In genomic region chr10:83337159-83337951, GRCm38 (mm10) we compare ENCODE assay signal across 9 mouse cellular contexts. TPM values are rescaled to one million over a fixed set of nuclear protein-coding genes. Genes with fewer than 3 reads are reported as not detected.
DNase-seq lines count a peak whose midpoint lies in the region; ATAC-seq and TF ChIP-seq lines count a peak whose summit lies in the region.
"Had no signal": no experiment of that assay in that cellular context is flagged by ENCODE, and none has a peak within 500 bp of the region (broad histone marks: within the 10 kb centered on the region; RNA-seq: fewer than 3 reads in every experiment).

Gene Slc41a2, minus strand, starts transcription at chr10:83337882.

- H3K27ac ChIP-seq in thymus, adult 2 months (ENCODE audit: control insufficient read depth, insufficient read depth, low read length): no peak within 1 kb of the TSS
- H3K27ac ChIP-seq in embryonic facial prominence, embryonic 10.5 days (replicated peaks): peak within 1 kb of the TSS; percentile 66
- peak within 1 kb of the TSS; percentile 68; the same call in 1 of the 2 replicates for H3K27ac ChIP-seq in intestine, postnatal 0 days (ENCODE audit: low read depth, low read length)
- peak within 1 kb of the TSS; percentile 70 for H3K27ac ChIP-seq in limb, embryonic 10.5 days
- peak within 1 kb of the TSS; percentile 44 for H3K27ac ChIP-seq in midbrain, embryonic 12.5 days (replicated peaks)

- no peaks in the 10 kb centered on the region for H3K36me3 ChIP-seq in thymus, adult 2 months (ENCODE audit: control insufficient read depth, insufficient read depth, low read length)
- no peaks in the 10 kb centered on the region for H3K36me3 ChIP-seq in embryonic facial prominence, embryonic 10.5 days (replicated peaks)
- no peaks in the 10 kb centered on the region for H3K36me3 ChIP-seq in intestine, postnatal 0 days (ENCODE audit: control insufficient read depth, insufficient read depth)
- no peaks in the 10 kb centered on the region for H3K36me3 ChIP-seq in limb, embryonic 10.5 days
- H3K36me3 ChIP-seq in midbrain, embryonic 12.5 days: no peaks in the 10 kb centered on the region
- H3K36me3 ChIP-seq: G1E had no signal

- 2% methylated on average over 102 of the region's 102 CpGs for WGBS in thymus, adult 2 months
- WGBS in embryonic facial prominence, embryonic 10.5 days: under 1% methylated on average over 92 of the region's 102 CpGs
- WGBS in intestine, postnatal 0 days: under 1% methylated on average over 78 of the region's 102 CpGs
- WGBS in limb, embryonic 10.5 days: 1% methylated on average over 97 of the region's 102 CpGs
- WGBS in midbrain, embryonic 12.5 days: under 1% methylated on average over 69 of the region's 102 CpGs

- ATAC-seq in intestine, postnatal 0 days: peak; percentile 80
- peak; percentile 90 for ATAC-seq in midbrain, embryonic 12.5 days (ENCODE audit: low FRiP score, low read depth)

- H3K9me3 ChIP-seq in embryonic facial prominence, embryonic 10.5 days: no peaks in the 10 kb centered on the region
- H3K9me3 ChIP-seq in intestine, postnatal 0 days (ENCODE audit: control insufficient read depth): no peaks in the 10 kb centered on the region
- no peaks in the 10 kb centered on the region for H3K9me3 ChIP-seq in limb, embryonic 10.5 days (replicated peaks)
- no peaks in the 10 kb centered on the region for H3K9me3 ChIP-seq in midbrain, embryonic 12.5 days

- H3K4me1 ChIP-seq in thymus, adult 2 months (replicated peaks; ENCODE audit: control insufficient read depth, insufficient read depth, low read length): peaks cover 13% of the 10 kb centered on the region
- peaks cover 10% of the 10 kb centered on the region for H3K4me1 ChIP-seq in embryonic facial prominence, embryonic 10.5 days
- H3K4me1 ChIP-seq in intestine, postnatal 0 days (replicated peaks; ENCODE audit: control insufficient read depth, insufficient read depth, low read length): no peaks in the 10 kb centered on the region
- H3K4me1 ChIP-seq in limb, embryonic 10.5 days: peaks cover 10% of the 10 kb centered on the region
- no peaks in the 10 kb centered on the region for H3K4me1 ChIP-seq in midbrain, embryonic 12.5 days

- H3K27me3 ChIP-seq in thymus, adult 2 months (ENCODE audit: control insufficient read depth, insufficient read depth, low read length): peaks cover 10% of the 10 kb centered on the region; the same call in 1 of the 2 replicates
- H3K27me3 ChIP-seq in embryonic facial prominence, embryonic 10.5 days (replicated peaks; ENCODE audit: low read depth, poor library complexity, severe bottlenecking): peaks cover 77% of the 10 kb centered on the region
- peaks cover 36% of the 10 kb centered on the region; the same call in 1 of the 2 replicates for H3K27me3 ChIP-seq in intestine, postnatal 0 days (replicated peaks; ENCODE audit: control insufficient read depth, insufficient read depth, low read length)
- H3K27me3 ChIP-seq in limb, embryonic 10.5 days (ENCODE audit: low read depth, poor library complexity, severe bottlenecking): peaks cover 71% of the 10 kb centered on the region
- H3K27me3 ChIP-seq in midbrain, embryonic 12.5 days: peaks cover 59% of the 10 kb centered on the region

- no peak for TF ChIP-seq POLR2A in thymus, adult 2 months (IDR thresholded peaks at IDR 0.05; ENCODE audit: control insufficient read depth, extremely low read depth, insufficient read depth, low read length, poor library complexity)

- TF ChIP-seq CTCF in thymus, adult 2 months (IDR thresholded peaks at IDR 0.05; ENCODE audit: borderline replicate concordance, control insufficient read depth, extremely low read depth, insufficient read depth, low read length, poor library complexity): no peak
- TF ChIP-seq CTCF in intestine, postnatal 0 days (IDR thresholded peaks at IDR 0.05; ENCODE audit: low read depth): no peak

- peak; percentile 14 for DNase-seq in thymus, adult 2 months
- DNase-seq in thymus, postnatal 0 days (ENCODE audit: low spot score): no peak
- DNase-seq in embryonic facial prominence, embryonic 10.5 days (ENCODE audit: low spot score): peak; percentile 74
- DNase-seq in heart, adult 11 months: peak; percentile 98
- DNase-seq in limb, embryonic 10.5 days (ENCODE audit: low spot score): peak; percentile 70
- peak; percentile 34 for DNase-seq in skeletal muscle tissue, adult 2 months (ENCODE audit: low read depth, low spot score)

- peak within 1 kb of the TSS; percentile 42 for H3K9ac ChIP-seq in intestine, postnatal 0 days (ENCODE audit: low read depth, low read length)
- H3K9ac ChIP-seq in midbrain, embryonic 12.5 days (replicated peaks): peak within 1 kb of the TSS; percentile 76

- peak within 1 kb of the TSS; percentile 97 for H3K4me2 ChIP-seq in intestine, postnatal 0 days (replicated peaks; ENCODE audit: low read depth)
- peak within 1 kb of the TSS; percentile 91 for H3K4me2 ChIP-seq in midbrain, embryonic 12.5 days (replicated peaks)

- peak within 1 kb of the TSS; percentile 43 for H3K4me3 ChIP-seq in thymus, adult 2 months (ENCODE audit: control insufficient read depth, insufficient read depth, low read length)
- H3K4me3 ChIP-seq in embryonic facial prominence, embryonic 10.5 days: peak within 1 kb of the TSS; percentile 70
- H3K4me3 ChIP-seq in intestine, postnatal 0 days (ENCODE audit: low read depth, low read length): peak within 1 kb of the TSS; percentile 59
- peak within 1 kb of the TSS; percentile 73 for H3K4me3 ChIP-seq in limb, embryonic 10.5 days
- peak within 1 kb of the TSS; percentile 66 for H3K4me3 ChIP-seq in midbrain, embryonic 12.5 days

RNA-seq across cellular contexts. Expression of gene Slc41a2, which starts in this region (rescaled TPM):
- 0.82 and 0.97 TPM in 2 replicates for polyA plus RNA-seq in thymus, adult 2 months (2012; rRNA removed)
- polyA plus RNA-seq in thymus, postnatal 0 days (2015; fragmentation: Nextera tagmentation; extraction: Ambion mirVana): 0.22 and 0.39 TPM in 2 replicates
- 0.21 and 0.27 TPM in 2 replicates for polyA plus RNA-seq in embryonic facial prominence, embryonic 10.5 days (2016; fragmentation: Nextera tagmentation; extraction: Ambion mirVana)
- polyA plus RNA-seq in intestine, postnatal 0 days (2015; fragmentation: Nextera tagmentation; extraction: Ambion mirVana): 1.6 and 1.9 TPM in 2 replicates
- polyA plus RNA-seq in limb, embryonic 10.5 days (2016; fragmentation: Nextera tagmentation; extraction: Ambion mirVana): 0.25 and 0.41 TPM in 2 replicates
- polyA plus RNA-seq in midbrain, embryonic 12.5 days (2016; fragmentation: Nextera tagmentation; extraction: Ambion mirVana): 2.3 and 2.7 TPM in 2 replicates
- polyA plus RNA-seq: G1E had no signal

Comparison
In these comparisons a context has a peak if more than half of its experiments do, and no peak if none do; other contexts are left out.
1. Peak in DNase-seq and H3K4me3 ChIP-seq in thymus, adult 2 months; RNA of the gene not detected or under 1 TPM.
2. Peak in DNase-seq, H3K4me3 ChIP-seq and H3K27ac ChIP-seq in embryonic facial prominence, embryonic 10.5 days; RNA of the gene not detected or under 1 TPM.
3. Peak in DNase-seq, H3K4me3 ChIP-seq and H3K27ac ChIP-seq in limb, embryonic 10.5 days; RNA of the gene not detected or under 1 TPM.